Mouse (Mus musculus) midbrain, embryonic 11.5 days (tissue): ENCODE measurements at regions not wholly inside any gene's neighbourhood (a gene's known extent, or its start where the extent isn't known, plus 50 kb on each side); places are given as distances from the start of the nearest gene placed in this dataset.

Source experiments
- ATAC-seq: fragments of 200-750 bp; cut with Nextera tagmentation; 2 replicates; pipeline ENCODE4 v1.8.0; 2017; ENCODE audit warnings: moderate TSS enrichment, moderate library complexity; ENCODE audit not compliant: low FRiP score
- DNase-seq: peaks from one replicate; pipeline ENCODE4 v3.0.0; 2015; ENCODE audit warnings: low spot score; ENCODE audit errors: missing footprints
- H3K27ac ChIP-seq: fragments of 300-500 bp; sonication (generic); 2 replicates; pipeline ENCODE4 v1.5.1; 2014; ENCODE audit warnings: low read depth, low read length
- H3K27me3 ChIP-seq: fragments of 300-500 bp; sonication (generic); 2 replicates; pipeline ENCODE4 v1.6.1; 2014; ENCODE audit warnings: mild to moderate bottlenecking, low read length, moderate library complexity, mixed read lengths; ENCODE audit not compliant: control insufficient read depth, insufficient read depth
- H3K36me3 ChIP-seq: fragments of 300-500 bp; sonication (generic); 2 replicates; pipeline ENCODE4 v1.6.1; 2014; ENCODE audit warnings: mild to moderate bottlenecking, low read length, moderate library complexity, mixed read lengths; ENCODE audit not compliant: control insufficient read depth, insufficient read depth
- H3K4me1 ChIP-seq: fragments of 300-500 bp; sonication (generic); 2 replicates; pipeline ENCODE4 v1.6.1; 2014; ENCODE audit warnings: low read length; ENCODE audit not compliant: control insufficient read depth, insufficient read depth
- H3K4me2 ChIP-seq: fragments of 300-500 bp; sonication (generic); 2 replicates; pipeline ENCODE4 v1.6.1; 2014; ENCODE audit warnings: mild to moderate bottlenecking, moderate library complexity
- H3K4me3 ChIP-seq: fragments of 300-500 bp; sonication (generic); 2 replicates; pipeline ENCODE4 v1.5.1; 2014; ENCODE audit warnings: low read depth, low read length
- H3K9ac ChIP-seq: fragments of 300-500 bp; sonication (generic); 2 replicates; pipeline ENCODE4 v1.6.1; 2014; ENCODE audit warnings: low read length
- H3K9me3 ChIP-seq: fragments of 300-500 bp; sonication (generic); 2 replicates; pipeline ENCODE4 v1.6.1; 2016; ENCODE audit warnings: low read length; ENCODE audit not compliant: control insufficient read depth
- WGBS: fragments of 180-500 bp; shearing (Covaris S2); extraction: QIAGEN DNeasy Blood & Tissue Kit; methylation state at CpG from one replicate; pipeline ENCODE4 v1.1.7; 2014; 5-methylcytosine and 5-hydroxymethylcytosine counted together

DNA sequence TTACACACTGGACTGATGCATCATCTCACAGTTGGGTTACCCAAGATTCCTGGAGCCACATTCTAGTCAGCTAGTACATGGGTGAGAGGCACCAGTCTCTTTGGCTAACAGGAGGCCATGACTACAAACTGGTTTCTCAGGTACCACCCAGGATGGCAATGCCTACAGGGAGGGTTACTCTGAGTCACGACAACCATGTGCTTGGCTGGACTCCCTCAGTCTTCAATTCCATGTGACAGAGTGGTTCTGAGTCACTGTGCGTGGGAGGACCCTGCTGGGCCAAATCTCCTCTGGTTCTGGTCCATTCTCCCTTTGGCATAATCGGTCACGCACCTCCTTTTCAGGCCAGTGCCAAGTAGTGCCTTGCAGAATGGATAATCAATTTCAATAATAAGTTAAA, 482.5 kb downstream of the Tbc1d22a start:
- WGBS: 82% methylated on average over 4 of the region's 4 CpGs
- no peaks in the 10 kb centered on the region for H3K9me3 ChIP-seq
- H3K36me3 ChIP-seq: no peaks in the 10 kb centered on the region
- H3K4me2 ChIP-seq: no peak overlapping the region
- ATAC-seq: no peak
- no peak overlapping the region for H3K27ac ChIP-seq
- no peak overlapping the region for H3K4me3 ChIP-seq
- no peaks in the 10 kb centered on the region for H3K27me3 ChIP-seq
- no peak for DNase-seq
- H3K9ac ChIP-seq: no peak overlapping the region
- H3K4me1 ChIP-seq: no peaks in the 10 kb centered on the region

- ATAC-seq (no peak), DNase-seq (no peak)
- Histone ChIP-seq H3K27ac (no peak overlapping the region), H3K9ac (no peak overlapping the region), H3K27me3 (no peaks in the 10 kb centered on the region), H3K4me2 (no peak overlapping the region), H3K4me3 (no peak overlapping the region), H3K36me3 (no peaks in the 10 kb centered on the region), H3K4me1 (no peaks in the 10 kb centered on the region), H3K9me3 (no peaks in the 10 kb centered on the region)
- 85% methylated on average over 2 of the region's 2 CpGs for WGBS
These were observed 496.2 kb downstream of the Tbc1d22a start for GRCm38 (mm10) chr15:86710429-86710828.

DNA sequence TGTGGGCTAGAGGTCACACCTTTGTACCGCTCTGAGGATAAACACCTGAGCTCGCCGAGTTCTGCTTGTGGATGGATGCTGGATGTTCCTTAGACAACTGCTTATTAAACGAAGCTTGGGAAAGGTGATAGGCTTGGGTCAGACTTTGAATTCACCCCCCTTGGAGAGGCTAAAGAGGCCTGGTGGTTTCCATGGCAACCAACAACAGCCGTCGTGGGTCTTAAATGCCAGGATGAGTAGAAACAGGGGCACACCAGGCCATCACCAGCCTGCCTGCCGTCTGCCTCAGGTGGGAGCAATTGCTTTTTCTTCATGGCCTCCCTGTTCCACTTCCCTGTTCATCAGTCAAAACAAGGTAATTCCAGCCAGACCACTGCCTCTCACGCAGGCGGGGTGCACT, 504.1 kb downstream of the Tbc1d22a start:
- no peak for DNase-seq
- Histone ChIP-seq H3K4me1 (no peaks in the 10 kb centered on the region; the same call in 1 of the 2 replicates), H3K36me3 (no peaks in the 10 kb centered on the region), H3K27ac (no peak overlapping the region), H3K9ac (peak overlapping the region; percentile 20; the same call in 1 of the 2 replicates), H3K4me2 (no peak overlapping the region), H3K9me3 (no peaks in the 10 kb centered on the region), H3K4me3 (no peak overlapping the region), H3K27me3 (no peaks in the 10 kb centered on the region)
- 51% methylated on average over 9 of the region's 9 CpGs for WGBS
- ATAC-seq: no peak

- no peaks in the 10 kb centered on the region for H3K27me3 ChIP-seq
- no peak overlapping the region for H3K27ac ChIP-seq
- no peaks in the 10 kb centered on the region for H3K9me3 ChIP-seq
- no peak overlapping the region for H3K4me2 ChIP-seq
- H3K4me1 ChIP-seq: no peaks in the 10 kb centered on the region; the same call in 1 of the 2 replicates
- no peak for DNase-seq
- WGBS: 84% methylated on average over 12 of the region's 12 CpGs
- H3K4me3 ChIP-seq: no peak overlapping the region
- H3K36me3 ChIP-seq: no peaks in the 10 kb centered on the region
- ATAC-seq: no peak
- no peak overlapping the region for H3K9ac ChIP-seq
These were observed 504.8 kb downstream of the Tbc1d22a start for GRCm38 (mm10) chr15:86719088-86719487.

GRCm38 (mm10) chr15:86721131-86721530, 506.9 kb downstream of the Tbc1d22a start:
- no peak for ATAC-seq
- Histone ChIP-seq H3K9me3 (no peaks in the 10 kb centered on the region), H3K36me3 (no peaks in the 10 kb centered on the region), H3K9ac (no peak overlapping the region), H3K4me3 (no peak overlapping the region), H3K4me1 (no peaks in the 10 kb centered on the region; the same call in 1 of the 2 replicates), H3K27ac (no peak overlapping the region), H3K27me3 (no peaks in the 10 kb centered on the region), H3K4me2 (no peak overlapping the region)
- 76% methylated on average over 5 of the region's 5 CpGs for WGBS
- DNase-seq: no peak

DNA sequence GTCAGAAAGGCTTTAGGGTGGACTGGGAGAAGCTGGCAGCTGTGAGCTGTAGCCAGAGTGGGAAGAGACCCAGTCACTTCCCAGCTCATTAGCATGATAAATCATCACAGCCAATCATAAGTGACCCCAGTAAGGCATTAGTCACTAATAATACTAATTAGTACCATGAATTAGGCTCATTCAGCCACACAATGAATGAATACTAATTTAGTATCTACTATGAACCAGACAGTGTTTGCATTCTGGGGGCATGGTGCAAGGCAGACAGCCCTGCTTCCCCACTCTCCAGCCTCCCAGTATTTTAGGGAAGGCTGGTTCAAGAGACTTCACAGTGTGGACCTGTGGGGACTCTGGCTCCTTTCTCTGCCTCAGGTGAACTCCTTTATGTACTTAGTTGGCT, 523.7 kb downstream of the Tbc1d22a start:
- no peak for ATAC-seq
- no peak overlapping the region for H3K4me2 ChIP-seq
- no peak overlapping the region for H3K27ac ChIP-seq
- DNase-seq: no peak
- no peaks in the 10 kb centered on the region for H3K9me3 ChIP-seq
- H3K4me1 ChIP-seq: no peaks in the 10 kb centered on the region
- no peaks in the 10 kb centered on the region for H3K36me3 ChIP-seq
- no peak overlapping the region for H3K4me3 ChIP-seq
- no peak overlapping the region for H3K9ac ChIP-seq
- no peaks in the 10 kb centered on the region for H3K27me3 ChIP-seq

DNA sequence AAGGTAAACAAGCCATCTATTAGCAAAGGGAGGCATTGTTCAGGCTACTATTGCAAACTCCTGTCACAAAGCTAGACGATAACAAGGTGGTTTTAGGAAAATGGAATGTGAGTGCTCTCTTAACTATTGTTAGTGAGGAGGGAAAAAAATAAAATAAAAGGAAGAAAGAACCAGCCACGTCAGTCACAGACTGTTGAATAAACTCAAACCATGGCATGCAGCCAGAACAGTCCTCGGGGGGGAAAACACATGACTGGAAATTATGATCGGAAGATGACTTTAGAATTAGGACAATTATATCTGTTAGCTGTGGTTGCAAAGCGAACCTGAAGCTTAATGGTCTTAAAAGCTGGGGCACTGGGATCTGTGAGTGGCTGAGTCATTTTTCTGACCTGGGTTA, 524.1 kb downstream of the Tbc1d22a start:
- DNase-seq: no peak
- Histone ChIP-seq H3K9me3 (no peaks in the 10 kb centered on the region), H3K4me2 (no peak overlapping the region), H3K4me1 (no peaks in the 10 kb centered on the region), H3K27ac (no peak overlapping the region), H3K4me3 (no peak overlapping the region), H3K9ac (no peak overlapping the region), H3K27me3 (no peaks in the 10 kb centered on the region), H3K36me3 (no peaks in the 10 kb centered on the region)
- WGBS: 76% methylated on average over 5 of the region's 5 CpGs
- ATAC-seq: no peak

GRCm38 (mm10) chr15:86738776-86739175, 524.5 kb downstream of the Tbc1d22a start:
- WGBS: 92% methylated on average over 5 of the region's 5 CpGs
- H3K27me3 ChIP-seq: no peaks in the 10 kb centered on the region
- DNase-seq (no peak), ATAC-seq (no peak)
- no peaks in the 10 kb centered on the region for H3K4me1 ChIP-seq
- H3K4me3 ChIP-seq: no peak overlapping the region
- no peak overlapping the region for H3K4me2 ChIP-seq
- H3K36me3 ChIP-seq: no peaks in the 10 kb centered on the region
- no peak overlapping the region for H3K9ac ChIP-seq
- H3K27ac ChIP-seq: no peak overlapping the region
- H3K9me3 ChIP-seq: no peaks in the 10 kb centered on the region

- H3K9me3 ChIP-seq: no peaks in the 10 kb centered on the region
- ATAC-seq: no peak
- DNase-seq: peak; percentile 60
- no peak overlapping the region for H3K9ac ChIP-seq
- WGBS: 81% methylated on average over 10 of the region's 10 CpGs
- H3K27me3 ChIP-seq: no peaks in the 10 kb centered on the region
- H3K4me2 ChIP-seq: no peak overlapping the region
- no peak overlapping the region for H3K27ac ChIP-seq
- H3K36me3 ChIP-seq: no peaks in the 10 kb centered on the region
- H3K4me3 ChIP-seq: no peak overlapping the region
- no peaks in the 10 kb centered on the region for H3K4me1 ChIP-seq
These were observed 537.3 kb downstream of the Tbc1d22a start for GRCm38 (mm10) chr15:86751436-86752136.
